17 mouse cellular contexts compared by ENCODE assay signal in the genomic region with DNA sequence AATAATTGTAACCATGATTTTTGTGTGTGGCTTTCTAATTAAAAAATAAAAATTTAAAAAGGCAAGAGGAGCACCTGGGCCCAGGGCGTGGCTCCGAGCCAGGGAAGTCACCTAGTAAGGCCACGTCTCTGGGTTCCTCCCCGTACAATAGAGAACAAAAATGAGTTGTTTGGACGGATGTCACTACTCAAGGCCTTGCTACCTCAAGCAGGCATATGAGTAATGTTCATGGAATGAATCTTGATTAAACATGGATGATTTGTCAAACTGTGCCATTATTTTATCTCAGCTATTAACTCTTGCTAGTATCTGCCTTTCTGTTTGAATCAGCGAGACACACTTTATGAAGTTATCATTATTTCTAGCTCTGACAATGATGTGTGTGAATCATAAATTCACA. TPM values are rescaled to one million over a fixed set of nuclear protein-coding genes. Genes with fewer than 3 reads are reported as not detected.
DNase-seq lines count a peak whose midpoint lies in the region; ATAC-seq lines count a peak whose summit lies in the region.
"Had no signal": no experiment of that assay in that cellular context is flagged by ENCODE, and none has a peak within 500 bp of the region (broad histone marks: within the 10 kb centered on the region; RNA-seq: fewer than 3 reads in every experiment).

No protein-coding gene starts in this region.

- H3K36me3 ChIP-seq in midbrain, embryonic 12.5 days = no peaks in the 10 kb centered on the region
- H3K36me3 ChIP-seq in midbrain, embryonic 11.5 days (ENCODE audit: control insufficient read depth, insufficient read depth, low read length) = no peaks in the 10 kb centered on the region
- peaks cover 2% of the 10 kb centered on the region; the same call in 1 of the 2 replicates for H3K36me3 ChIP-seq in forebrain, embryonic 16.5 days (ENCODE audit: control insufficient read depth, insufficient read depth)
- H3K36me3 ChIP-seq in midbrain, embryonic 16.5 days (ENCODE audit: control insufficient read depth, insufficient read depth, low read length) = peaks cover 6% of the 10 kb centered on the region; the same call in 1 of the 2 replicates
- H3K36me3 ChIP-seq: embryonic facial prominence, embryonic 15.5 days had no signal

- no peak for ATAC-seq in midbrain, embryonic 12.5 days (ENCODE audit: low FRiP score, low read depth)
- no peak for ATAC-seq in midbrain, embryonic 11.5 days (ENCODE audit: low FRiP score)
- no peak for ATAC-seq in forebrain, embryonic 16.5 days
- ATAC-seq in midbrain, embryonic 16.5 days = no peak

- H3K27me3 ChIP-seq in midbrain, embryonic 12.5 days = no peaks in the 10 kb centered on the region
- no peaks in the 10 kb centered on the region for H3K27me3 ChIP-seq in midbrain, embryonic 11.5 days (ENCODE audit: control insufficient read depth, insufficient read depth, low read length)
- no peaks in the 10 kb centered on the region for H3K27me3 ChIP-seq in forebrain, embryonic 16.5 days (replicated peaks; ENCODE audit: control insufficient read depth, insufficient read depth, low read length)
- H3K27me3 ChIP-seq in midbrain, embryonic 16.5 days (ENCODE audit: control insufficient read depth, insufficient read depth, low read depth, low read length) = no peaks in the 10 kb centered on the region
- H3K27me3 ChIP-seq: CH12.LX; embryonic facial prominence, embryonic 15.5 days had no signal

- no peak overlapping the region for H3K4me3 ChIP-seq in midbrain, embryonic 12.5 days
- H3K4me3 ChIP-seq in midbrain, embryonic 11.5 days (ENCODE audit: low read depth, low read length) = no peak overlapping the region
- H3K4me3 ChIP-seq in forebrain, embryonic 16.5 days (replicated peaks; ENCODE audit: low read length) = peak overlapping the region; percentile 27
- H3K4me3 ChIP-seq in midbrain, embryonic 16.5 days (ENCODE audit: low read depth, low read length) = no peak overlapping the region
- H3K4me3 ChIP-seq: embryonic facial prominence, embryonic 15.5 days had no signal

- 88% methylated on average over 6 of the region's 6 CpGs for WGBS in midbrain, embryonic 12.5 days
- WGBS in midbrain, embryonic 11.5 days = 93% methylated on average over 6 of the region's 6 CpGs
- WGBS in forebrain, embryonic 16.5 days = 74% methylated on average over 6 of the region's 6 CpGs
- WGBS in midbrain, embryonic 16.5 days = 89% methylated on average over 6 of the region's 6 CpGs

- H3K4me2 ChIP-seq in midbrain, embryonic 12.5 days (replicated peaks) = peak overlapping the region; percentile 11; the same call in 1 of the 2 replicates
- no peak overlapping the region for H3K4me2 ChIP-seq in midbrain, embryonic 11.5 days
- H3K4me2 ChIP-seq in forebrain, embryonic 16.5 days (ENCODE audit: low read length) = peak overlapping the region; percentile 42
- peak overlapping the region; percentile 27; the same call in 1 of the 2 replicates for H3K4me2 ChIP-seq in midbrain, embryonic 16.5 days (ENCODE audit: low read length)
- H3K4me2 ChIP-seq: embryonic facial prominence, embryonic 15.5 days; liver, embryonic 11.5 days had no signal

- no peaks in the 10 kb centered on the region for H3K9me3 ChIP-seq in midbrain, embryonic 12.5 days
- no peaks in the 10 kb centered on the region for H3K9me3 ChIP-seq in midbrain, embryonic 11.5 days (ENCODE audit: control insufficient read depth, low read length)
- no peaks in the 10 kb centered on the region for H3K9me3 ChIP-seq in forebrain, embryonic 16.5 days (ENCODE audit: control insufficient read depth, low read length)
- H3K9me3 ChIP-seq in midbrain, embryonic 16.5 days (replicated peaks; ENCODE audit: control insufficient read depth, low read length, poor library complexity, severe bottlenecking) = no peaks in the 10 kb centered on the region
- H3K9me3 ChIP-seq: embryonic facial prominence, embryonic 15.5 days had no signal

- H3K27ac ChIP-seq in midbrain, embryonic 12.5 days (replicated peaks) = no peak overlapping the region
- H3K27ac ChIP-seq in midbrain, embryonic 11.5 days (ENCODE audit: low read depth, low read length) = no peak overlapping the region
- H3K27ac ChIP-seq in forebrain, embryonic 16.5 days (ENCODE audit: low read length) = no peak overlapping the region
- no peak overlapping the region for H3K27ac ChIP-seq in midbrain, embryonic 16.5 days (ENCODE audit: low read length)
- H3K27ac ChIP-seq: embryonic facial prominence, embryonic 15.5 days had no signal

- DNase-seq in adrenal gland, postnatal 36 days = peak; percentile 5 to 43
- no peak for DNase-seq in adrenal gland, adult 8-10 months
- no peak for DNase-seq in midbrain, embryonic 11.5 days (ENCODE audit: low spot score, missing footprints)
- DNase-seq in kidney, postnatal 25 days = no peak
- DNase-seq in gastrocnemius, adult 8-10 months (ENCODE audit: low spot score in 2 of 2) = no peak
- DNase-seq: cerebellum, adult 18-20 months; cerebellum, postnatal 25 days; kidney, adult 11 months; lung, adult 18-20 months; right cerebral cortex, adult 18-20 months; thymus, postnatal 14 days had no signal

- peaks cover 25% of the 10 kb centered on the region for H3K4me1 ChIP-seq in midbrain, embryonic 12.5 days
- peaks cover 9% of the 10 kb centered on the region for H3K4me1 ChIP-seq in midbrain, embryonic 11.5 days (ENCODE audit: control insufficient read depth, insufficient read depth, low read length)
- H3K4me1 ChIP-seq in forebrain, embryonic 16.5 days (replicated peaks; ENCODE audit: control insufficient read depth, insufficient read depth, low read length) = peaks cover 24% of the 10 kb centered on the region
- H3K4me1 ChIP-seq in midbrain, embryonic 16.5 days (ENCODE audit: control insufficient read depth, insufficient read depth, low read length) = peaks cover 17% of the 10 kb centered on the region
- H3K4me1 ChIP-seq: embryonic facial prominence, embryonic 15.5 days had no signal

- no peak overlapping the region for H3K9ac ChIP-seq in midbrain, embryonic 12.5 days (replicated peaks)
- H3K9ac ChIP-seq in midbrain, embryonic 11.5 days (ENCODE audit: low read length) = no peak overlapping the region
- H3K9ac ChIP-seq in forebrain, embryonic 16.5 days (replicated peaks; ENCODE audit: low read depth, low read length) = 0 out of 2 replicates have a peak overlapping the region, but pooled peaks have one; percentile 15
- no peak overlapping the region for H3K9ac ChIP-seq in midbrain, embryonic 16.5 days (ENCODE audit: low read depth, low read length)
- H3K9ac ChIP-seq: embryonic facial prominence, embryonic 15.5 days had no signal

RNA-seq across cellular contexts. Expression of a gene that starts 46.9 kb away (rescaled TPM):
- 10 to 100 TPM; 12.7 to 16.2 TPM for total RNA-seq in adrenal gland, postnatal 36 days (2021)
- total RNA-seq in adrenal gland, adult 8-10 months (2022) = 10 to 100 TPM in 2 of 4 experiments, 1 to 10 TPM in 2; 4.7 to 15.5 (median 9.9) TPM
- polyA plus RNA-seq in midbrain, embryonic 12.5 days (2016; fragmentation: Nextera tagmentation; extraction: Ambion mirVana) = 13.6 and 14.1 TPM in 2 replicates
- polyA plus RNA-seq in midbrain, embryonic 11.5 days (2014; fragmentation: Nextera tagmentation; extraction: Ambion mirVana) = 10.5 and 11.3 TPM in 2 replicates
- polyA plus RNA-seq in forebrain, embryonic 16.5 days (2015; fragmentation: Nextera tagmentation; extraction: Ambion mirVana) = 46.9 and 50.0 TPM in 2 replicates
- 38.6 and 46.1 TPM in 2 replicates for polyA plus RNA-seq in midbrain, embryonic 16.5 days (2015; fragmentation: Nextera tagmentation; extraction: Ambion mirVana)
- under 1 TPM in 3 of 4 experiments, not detected in 1; 0.16 to 0.22 (median 0.17) TPM for total RNA-seq in gastrocnemius, adult 8-10 months (2022)

Comparison
In these comparisons a context has a peak if more than half of its experiments do, and no peak if none do; other contexts are left out.
1. DNase-seq: peak in adrenal gland, postnatal 36 days (2 of 2); none in adrenal gland, adult 8-10 months (single experiment), midbrain, embryonic 11.5 days (single experiment), kidney, postnatal 25 days (0 of 2) and gastrocnemius, adult 8-10 months (0 of 2).